Mouse (Mus musculus) Patski (cell line): ENCODE results near the gene Nuak2. TPM values are rescaled to one million over a fixed set of nuclear protein-coding genes. Genes with fewer than 3 reads are reported as not detected.

ENCODE experiments used
- ATAC-seq: fragments of 100-300 bp; one replicate; pipeline ENCODE4 v1.8.0; 2021
- CTCF ChIA-PET: fragments of 350-600 bp; sonication (Branson Sonifier 250); formaldehyde crosslinking; loops from one replicate; lab custom pipeline; 2022; ENCODE audit warnings: inconsistent platforms; lab: Charles Lee
- POLR2A ChIA-PET: fragments of 350-600 bp; sonication (Branson Sonifier 250); formaldehyde crosslinking; loops from one replicate; lab custom pipeline; 2022; ENCODE audit warnings: antibody characterized with exemption, inconsistent platforms; lab: Charles Lee
- DNase-seq: peaks from one replicate; pipeline ENCODE4 v3.0.0-alpha.2; 2011; ENCODE audit warnings: low read depth, low spot score
- H3K27me3 ChIP-seq: fragments of 371-371 bp; one replicate; pipeline ENCODE4 v1.5.1; 2021
- CTCF ChIP-seq: fragments of 100-300 bp; IDR thresholded peaks from one replicate; pipeline ENCODE4 v1.5.1; 2021
- in situ Hi-C: fragments of 300-500 bp; cut with MboI; formaldehyde crosslinking; loops from 3 replicates; pipeline ENCODE4 v1.11.1; 2018; ENCODE audit warnings: low pct_unique_long_range_greater_than_20kb, mixed read lengths
- polyA plus RNA-seq: library from polyadenylated mRNA; unstranded; gene quantifications from one replicate; pipeline ENCODE4 v1.2.3, GENCODE M21; 2021

Nuak2 gene
- polyA plus RNA-seq, 1 experiment from 2014 or later, result 110 TPM

GRCm38 (mm10) chr1:132374873-132375244, 58.9 kb downstream of the Nuak2 start:
- TF ChIP-seq CTCF, result no peak
- ATAC-seq, result no peak
- in situ Hi-C loops, result no loop called here
- ChIA-PET CTCF (interaction anchor here (1.3 to 1.7 kb wide), 2 partner anchors 10 to 44 kb away, joined by 4 read pairs; no protein-coding TSS in a partner anchor), POLR2A (no interaction called here)
- H3K27me3 ChIP-seq, result no peaks in the 10 kb centered on the region
- no peak for DNase-seq

- CTCF ChIA-PET, result interaction anchor here (1.7 kb wide), 1 partner anchor 44 kb away, joined by 4 read pairs; no protein-coding TSS in a partner anchor
- in situ Hi-C loops, result no loop called here
- no peak for DNase-seq
These were observed 59.3 kb downstream of the Nuak2 start for GRCm38 (mm10) chr1:132375256-132375655.

GRCm38 (mm10) chr1:132376211-132377054, 60.5 kb downstream of the Nuak2 start:
- in situ Hi-C loops, result no loop called here
- TF ChIP-seq CTCF, result no peak
- no peak for ATAC-seq

More at GRCm38 (mm10) chr1:132375256-132375655, 59.3 kb downstream of the Nuak2 start:
- no peak for TF ChIP-seq CTCF
- no peaks in the 10 kb centered on the region for H3K27me3 ChIP-seq
- POLR2A ChIA-PET, result no interaction called here
- no peak for ATAC-seq

GRCm38 (mm10) chr1:132377055-132377365, 61.1 kb downstream of the Nuak2 start:
- in situ Hi-C loops, result no loop called here
- DNase-seq, result no peak
- no peak for ATAC-seq
- CTCF ChIA-PET, result no interaction called here
- TF ChIP-seq CTCF, result no peak
- no peaks in the 10 kb centered on the region for H3K27me3 ChIP-seq
- POLR2A ChIA-PET, result no interaction called here

More at GRCm38 (mm10) chr1:132376211-132377054, 60.5 kb downstream of the Nuak2 start:
- no peak for DNase-seq
- ChIA-PET CTCF (no interaction called here), POLR2A (no interaction called here)
- H3K27me3 ChIP-seq, result no peaks in the 10 kb centered on the region

GRCm38 (mm10) chr1:132377811-132378210, 61.9 kb downstream of the Nuak2 start:
- ATAC-seq, result no peak
- TF ChIP-seq CTCF, result no peak
- no peaks in the 10 kb centered on the region for H3K27me3 ChIP-seq
- CTCF ChIA-PET, result interaction anchor here (1.0 to 1.7 kb wide), 2 partner anchors 13 to 65 kb away, joined by 3 to 4 read pairs; partner anchors contain the start of gene Tmcc2
- no peak for DNase-seq
- in situ Hi-C loops, result no loop called here
- POLR2A ChIA-PET, result no interaction called here

GRCm38 (mm10) chr1:132380550-132381100, 64.7 kb downstream of the Nuak2 start:
- CTCF ChIA-PET, result no interaction called here
- ATAC-seq, result no peak
- in situ Hi-C loops, result no loop called here
- no peak for DNase-seq
- POLR2A ChIA-PET, result no interaction called here
- no peaks in the 10 kb centered on the region for H3K27me3 ChIP-seq
- no peak for TF ChIP-seq CTCF

GRCm38 (mm10) chr1:132381929-132382328, 66.0 kb downstream of the Nuak2 start:
- TF ChIP-seq CTCF, result no peak
- ChIA-PET CTCF (interaction anchor here (1.3 kb wide), 1 partner anchor 12 kb away, joined by 3 read pairs; no protein-coding TSS in a partner anchor), POLR2A (interaction anchor here (1.1 kb wide), 1 partner anchor 8 kb away, joined by 4 read pairs; no protein-coding TSS in a partner anchor)
- H3K27me3 ChIP-seq, result no peaks in the 10 kb centered on the region
- DNase-seq (no peak), ATAC-seq (no peak)
- in situ Hi-C loops, result no loop called here

Other genes starting within 250 kb of the Nuak2 start
- gene Mfsd4a, start 248.1 kb upstream of the Nuak2 start, polyA plus RNA-seq, result 17.7 TPM
- 88.8 TPM for gene Cdk18, start 176.4 kb upstream of the Nuak2 start, polyA plus RNA-seq
- 12.0 TPM for gene Lemd1, start 124.7 kb upstream of the Nuak2 start, polyA plus RNA-seq
- gene AC124108.1, start 124.7 kb upstream of the Nuak2 start, polyA plus RNA-seq, result 3.4 TPM
- gene Gm10188, start 86.4 kb upstream of the Nuak2 start, polyA plus RNA-seq, result 0.22 TPM
- gene Klhdc8a, start 17.5 kb upstream of the Nuak2 start, polyA plus RNA-seq, result 141 TPM
- 12.2 TPM for gene Tmcc2, start 75.2 kb downstream of the Nuak2 start, polyA plus RNA-seq
- gene Dstyk, start 101.4 kb downstream of the Nuak2 start, polyA plus RNA-seq, result 26.8 TPM
- gene Rbbp5, start 161.2 kb downstream of the Nuak2 start, polyA plus RNA-seq, result 41.0 TPM
- 7.7 TPM for gene Tmem81, start 190.1 kb downstream of the Nuak2 start, polyA plus RNA-seq
- gene Cntn2, start 227.1 kb downstream of the Nuak2 start, polyA plus RNA-seq, result 0.17 TPM